ENCODE assay signal across 10 mouse cellular contexts in the genomic region with DNA sequence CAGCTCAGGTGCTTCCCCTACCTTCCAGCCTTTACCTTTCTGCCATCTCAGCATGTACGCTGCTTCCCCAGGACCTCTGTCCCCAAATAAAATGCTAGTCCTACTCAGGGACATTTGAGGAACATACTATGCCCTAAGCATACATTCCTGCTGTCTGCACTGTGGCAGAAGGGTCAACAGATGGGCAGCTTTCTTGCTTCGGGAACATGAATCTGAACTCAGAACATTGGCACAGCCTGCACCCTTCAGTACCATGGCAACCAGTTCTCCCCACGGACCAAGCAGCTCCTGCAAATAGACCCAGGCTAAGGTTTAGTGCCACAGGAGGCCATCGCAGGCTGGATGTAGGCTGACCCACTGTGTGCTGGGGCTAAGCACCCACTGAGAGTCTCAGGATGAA. TPM values are rescaled to one million over a fixed set of nuclear protein-coding genes. Genes with fewer than 3 reads are reported as not detected.
DNase-seq lines count a peak whose midpoint lies in the region; ATAC-seq and TF ChIP-seq lines count a peak whose summit lies in the region.
"Had no signal": no experiment of that assay in that cellular context is flagged by ENCODE, and none has a peak within 500 bp of the region (broad histone marks: within the 10 kb centered on the region; RNA-seq: fewer than 3 reads in every experiment).

No protein-coding gene starts in this region.

- H3K4me1 ChIP-seq in liver, embryonic 11.5 days (replicated peaks; ENCODE audit: control insufficient read depth, insufficient read depth, low read length): peaks cover 69% of the 10 kb centered on the region
- peaks cover 46% of the 10 kb centered on the region for H3K4me1 ChIP-seq in forebrain, postnatal 0 days (ENCODE audit: insufficient read depth)
- H3K4me1 ChIP-seq in liver, embryonic 12.5 days: peaks cover 83% of the 10 kb centered on the region
- peaks cover 56% of the 10 kb centered on the region for H3K4me1 ChIP-seq in stomach, embryonic 16.5 days (ENCODE audit: control insufficient read depth, insufficient read depth, low read length)

- no peak for DNase-seq in liver, embryonic 11.5 days (ENCODE audit: low spot score)
- no peak for DNase-seq in liver
- DNase-seq in forebrain, postnatal 0 days: no peak
- DNase-seq in frontal cortex, adult 2 months (ENCODE audit: extremely low spot score in 1 of 2, low spot score in 1 of 2): no peak
- DNase-seq: adrenal gland, postnatal 14 days; kidney, adult 18-20 months had no signal

- ATAC-seq in liver, embryonic 11.5 days (replicated peaks; ENCODE audit: low FRiP score): no peak
- ATAC-seq in forebrain, postnatal 0 days: no peak
- no peak for ATAC-seq in liver, embryonic 12.5 days
- no peak for ATAC-seq in stomach, embryonic 16.5 days (ENCODE audit: insufficient read depth, low FRiP score)
- no peak for ATAC-seq in monocyte, adult 5-6 weeks (replicated peaks; ENCODE audit: insufficient number of reproducible peaks, low FRiP score, low TSS enrichment, poor library complexity, severe bottlenecking)

- H3K36me3 ChIP-seq in liver, embryonic 11.5 days (ENCODE audit: control insufficient read depth, insufficient read depth, low read length): peaks cover 3% of the 10 kb centered on the region
- H3K36me3 ChIP-seq in forebrain, postnatal 0 days (ENCODE audit: insufficient read depth): peaks cover 9% of the 10 kb centered on the region; the same call in 1 of the 2 replicates
- peaks cover 10% of the 10 kb centered on the region for H3K36me3 ChIP-seq in liver, embryonic 12.5 days
- H3K36me3 ChIP-seq in stomach, embryonic 16.5 days (ENCODE audit: control insufficient read depth, insufficient read depth, low read length): no peaks in the 10 kb centered on the region
- H3K36me3 ChIP-seq: embryonic facial prominence, embryonic 12.5 days had no signal

- H3K9me3 ChIP-seq in liver, embryonic 11.5 days (ENCODE audit: control insufficient read depth, low read length): no peaks in the 10 kb centered on the region
- H3K9me3 ChIP-seq in forebrain, postnatal 0 days (ENCODE audit: low read length): no peaks in the 10 kb centered on the region
- H3K9me3 ChIP-seq in liver, embryonic 12.5 days (replicated peaks): no peaks in the 10 kb centered on the region
- H3K9me3 ChIP-seq in stomach, embryonic 16.5 days (replicated peaks; ENCODE audit: control insufficient read depth, low read length): 0 out of 2 replicates have a peak, but pooled peaks cover 3% of the 10 kb centered on the region
- H3K9me3 ChIP-seq: embryonic facial prominence, embryonic 12.5 days had no signal

- no peak overlapping the region for H3K4me2 ChIP-seq in liver, embryonic 11.5 days
- peak overlapping the region; percentile 78 for H3K4me2 ChIP-seq in forebrain, postnatal 0 days (ENCODE audit: low read depth)
- 0 out of 2 replicates have a peak overlapping the region, but pooled peaks have one; percentile 92 for H3K4me2 ChIP-seq in liver, embryonic 12.5 days
- H3K4me2 ChIP-seq in stomach, embryonic 16.5 days (ENCODE audit: low read depth, low read length): peak overlapping the region; percentile 82; the same call in 1 of the 2 replicates

- H3K4me3 ChIP-seq in liver, embryonic 11.5 days (ENCODE audit: low read depth, low read length): no peak overlapping the region
- no peak overlapping the region for H3K4me3 ChIP-seq in forebrain, postnatal 0 days (ENCODE audit: low read depth, low read length)
- no peak overlapping the region for H3K4me3 ChIP-seq in liver, embryonic 12.5 days
- H3K4me3 ChIP-seq in stomach, embryonic 16.5 days (replicated peaks; ENCODE audit: low read length): no peak overlapping the region
- H3K4me3 ChIP-seq: embryonic facial prominence, embryonic 12.5 days had no signal

- no peaks in the 10 kb centered on the region; the same call in 1 of the 2 replicates for H3K27me3 ChIP-seq in liver, embryonic 11.5 days (replicated peaks; ENCODE audit: control insufficient read depth, insufficient read depth, low read length)
- H3K27me3 ChIP-seq in forebrain, postnatal 0 days (ENCODE audit: insufficient read depth, low read length): no peaks in the 10 kb centered on the region
- H3K27me3 ChIP-seq in liver, embryonic 12.5 days (replicated peaks): peaks cover 22% of the 10 kb centered on the region
- no peaks in the 10 kb centered on the region for H3K27me3 ChIP-seq in stomach, embryonic 16.5 days (ENCODE audit: control insufficient read depth, insufficient read depth, low read length)

- no peak for TF ChIP-seq CTCF in forebrain, postnatal 0 days (IDR thresholded peaks at IDR 0.05; ENCODE audit: low read depth)

- H3K27ac ChIP-seq in liver, embryonic 11.5 days (ENCODE audit: low read depth, low read length): 0 out of 2 replicates have a peak overlapping the region, but pooled peaks have one; percentile 34
- H3K27ac ChIP-seq in forebrain, postnatal 0 days (ENCODE audit: low read depth, low read length): no peak overlapping the region
- H3K27ac ChIP-seq in liver, embryonic 12.5 days: no peak overlapping the region
- no peak overlapping the region for H3K27ac ChIP-seq in stomach, embryonic 16.5 days (ENCODE audit: low read length)

- 84% methylated on average over 4 of the region's 4 CpGs for WGBS in liver, embryonic 11.5 days
- 71% methylated on average over 4 of the region's 4 CpGs for WGBS in forebrain, postnatal 0 days
- WGBS in liver, embryonic 12.5 days (ENCODE audit: insufficient replicate concordance): 82% methylated on average over 4 of the region's 4 CpGs
- 72% methylated on average over 4 of the region's 4 CpGs for WGBS in stomach, embryonic 16.5 days

- H3K9ac ChIP-seq in liver, embryonic 11.5 days (ENCODE audit: low read depth, low read length): no peak overlapping the region
- 0 out of 2 replicates have a peak overlapping the region, but pooled peaks have one; percentile 25 for H3K9ac ChIP-seq in forebrain, postnatal 0 days
- no peak overlapping the region for H3K9ac ChIP-seq in liver, embryonic 12.5 days
- no peak overlapping the region for H3K9ac ChIP-seq in stomach, embryonic 16.5 days (ENCODE audit: low read length)

RNA-seq across cellular contexts. Expression of a gene that starts 3.5 kb away (rescaled TPM):
- polyA plus RNA-seq in liver, embryonic 11.5 days (2014; fragmentation: Nextera tagmentation; extraction: Ambion mirVana): 132 and 155 TPM in 2 replicates
- 177 and 224 TPM in 2 replicates for total RNA-seq in forebrain, postnatal 0 days (2014; rRNA removed)
- polyA plus RNA-seq in forebrain, postnatal 0 days (2015; fragmentation: Nextera tagmentation; extraction: Ambion mirVana): 134 and 156 TPM in 2 replicates
- 46.5 and 49.5 TPM in 2 replicates for polyA plus RNA-seq in liver, embryonic 12.5 days (2016; fragmentation: Nextera tagmentation; extraction: Ambion mirVana)
- 144 and 177 TPM in 2 replicates for polyA plus RNA-seq in stomach, embryonic 16.5 days (2015; fragmentation: Nextera tagmentation; extraction: Ambion mirVana)
- polyA plus RNA-seq in frontal cortex, adult 2 months (2012; rRNA removed): 108 and 119 TPM in 2 replicates
- total RNA-seq in monocyte, adult 5-6 weeks (2017): 289 to 324 TPM (median 310 TPM) in 3 replicates

RNA-seq across cellular contexts. Expression of a gene that starts 25.2 kb away (rescaled TPM):
- 9.1 TPM in 2 replicates for polyA plus RNA-seq in liver, embryonic 11.5 days (2014; fragmentation: Nextera tagmentation; extraction: Ambion mirVana)
- total RNA-seq in forebrain, postnatal 0 days (2014; rRNA removed): 18.7 and 23.0 TPM in 2 replicates
- polyA plus RNA-seq in forebrain, postnatal 0 days (2015; fragmentation: Nextera tagmentation; extraction: Ambion mirVana): 18.0 and 20.3 TPM in 2 replicates
- polyA plus RNA-seq in liver, embryonic 12.5 days (2016; fragmentation: Nextera tagmentation; extraction: Ambion mirVana): 7.0 and 7.7 TPM in 2 replicates
- 10.7 and 12.7 TPM in 2 replicates for polyA plus RNA-seq in stomach, embryonic 16.5 days (2015; fragmentation: Nextera tagmentation; extraction: Ambion mirVana)
- 9.5 and 10.2 TPM in 2 replicates for polyA plus RNA-seq in frontal cortex, adult 2 months (2012; rRNA removed)
- 8.5 to 16.5 TPM (median 14.2 TPM) in 3 replicates for total RNA-seq in monocyte, adult 5-6 weeks (2017)

RNA-seq across cellular contexts. Expression of a gene that starts 58.6 kb away (rescaled TPM):
- polyA plus RNA-seq in liver, embryonic 11.5 days (2014; fragmentation: Nextera tagmentation; extraction: Ambion mirVana): 9.5 and 10.3 TPM in 2 replicates
- 21.0 and 21.1 TPM in 2 replicates for total RNA-seq in forebrain, postnatal 0 days (2014; rRNA removed)
- polyA plus RNA-seq in forebrain, postnatal 0 days (2015; fragmentation: Nextera tagmentation; extraction: Ambion mirVana): 6.8 and 9.4 TPM in 2 replicates
- polyA plus RNA-seq in liver, embryonic 12.5 days (2016; fragmentation: Nextera tagmentation; extraction: Ambion mirVana): 6.1 and 6.7 TPM in 2 replicates
- polyA plus RNA-seq in stomach, embryonic 16.5 days (2015; fragmentation: Nextera tagmentation; extraction: Ambion mirVana): 14.5 and 16.5 TPM in 2 replicates
- polyA plus RNA-seq in frontal cortex, adult 2 months (2012; rRNA removed): 12.1 and 12.7 TPM in 2 replicates
- 2.2 to 8.0 TPM (median 3.8 TPM) in 3 replicates for total RNA-seq in monocyte, adult 5-6 weeks (2017)
